Mouse (Mus musculus): ENCODE measurements around the gene Ilvbl. TPM values are rescaled to one million over a fixed set of nuclear protein-coding genes. Genes with fewer than 3 reads are reported as not detected.
"Not testable (repeated sequence)": the region's sequence is repeated elsewhere in the genome, so short reads cannot be mapped to it uniquely, and the experiment has no call there.

Gene Ilvbl
- 0.36 and 0.95 TPM in 2 replicates for polyA plus RNA-seq (2012)

GRCm38 (mm10) chr10:78574250-78575104 lies at the start of gene Ilvbl:
TSS of gene Ilvbl (plus strand) at chr10:78574346.
- H3K36me3 ChIP-seq (ENCODE audit: control insufficient read depth), result peaks cover 27% of the 10 kb centered on the region
- H3K27me3 ChIP-seq (ENCODE audit: control insufficient read depth), result peaks cover 6% of the 10 kb centered on the region; the same call in 1 of the 2 replicates
- no peak for TF ChIP-seq TAL1 (IDR thresholded peaks at IDR 0.05; ENCODE audit: low read length)
- peak; percentile 58; the same call in 1 of the 2 replicates for TF ChIP-seq GATA1 (IDR thresholded peaks at IDR 0.05; ENCODE audit: low read length)
- H3K9me3 ChIP-seq (ENCODE audit: control insufficient read depth, low read length), result no peaks in the 10 kb centered on the region
- H3K4me1 ChIP-seq (ENCODE audit: control insufficient read depth), result peaks cover 39% of the 10 kb centered on the region
- peak within 1 kb of the TSS; percentile 85 for H3K4me3 ChIP-seq (replicated peaks)

DNA sequence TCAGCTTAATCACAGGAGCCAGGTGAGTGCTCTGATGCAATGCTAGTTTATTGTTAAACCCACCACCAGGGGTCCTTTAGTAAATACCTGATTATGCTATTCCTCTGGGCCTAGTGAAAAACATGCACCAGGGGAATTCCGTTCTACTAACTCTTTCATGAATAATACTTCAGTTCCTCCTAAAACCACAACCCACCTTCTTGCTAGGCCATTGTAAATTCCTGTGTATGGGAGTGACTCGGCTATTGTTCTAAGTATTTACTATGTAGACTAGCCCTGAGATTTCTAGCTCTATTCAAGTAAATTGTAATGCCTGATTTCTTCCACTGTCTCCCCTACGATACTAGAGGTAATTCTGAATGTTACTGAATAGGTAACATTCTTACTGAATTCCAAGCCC lies 49.1 kb upstream of the Ilvbl start:
- H3K27me3 ChIP-seq (ENCODE audit: control insufficient read depth); H3K36me3 ChIP-seq (ENCODE audit: control insufficient read depth); H3K9me3 ChIP-seq (ENCODE audit: control insufficient read depth, low read length); H3K4me3 ChIP-seq (replicated peaks); H3K4me1 ChIP-seq (ENCODE audit: control insufficient read depth): not testable (repeated sequence)

DNA sequence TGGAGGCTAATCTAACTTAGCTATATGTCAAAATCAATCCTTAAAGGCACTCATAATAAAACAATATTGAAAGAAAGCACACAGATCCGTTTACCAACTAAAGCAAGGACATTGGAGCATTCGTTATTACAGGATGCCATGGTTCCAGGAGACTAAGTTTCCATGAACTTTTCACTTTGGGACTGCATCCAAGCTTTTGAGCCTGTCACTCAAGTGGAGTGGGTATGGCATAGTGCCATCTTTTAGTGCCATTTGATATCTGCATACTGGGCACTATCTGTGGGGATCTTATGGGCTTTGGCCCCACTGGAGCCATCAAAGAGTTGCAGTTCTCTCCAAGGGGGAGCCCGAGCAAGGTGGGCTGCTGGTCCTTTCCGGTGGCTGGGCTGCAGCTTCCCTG lies 48.6 kb upstream of the Ilvbl start:
- no peak for TF ChIP-seq GATA1 (IDR thresholded peaks at IDR 0.05; ENCODE audit: low read length)
- TF ChIP-seq TAL1 (IDR thresholded peaks at IDR 0.05; ENCODE audit: low read length), result no peak
- Histone ChIP-seq H3K4me3 (replicated peaks) (no peak overlapping the region), H3K27me3 (ENCODE audit: control insufficient read depth) (no peaks in the 10 kb centered on the region; the same call in 1 of the 2 replicates), H3K4me1 (ENCODE audit: control insufficient read depth) (no peaks in the 10 kb centered on the region), H3K9me3 (ENCODE audit: control insufficient read depth, low read length) (no peaks in the 10 kb centered on the region), H3K36me3 (ENCODE audit: control insufficient read depth) (no peaks in the 10 kb centered on the region)

DNA sequence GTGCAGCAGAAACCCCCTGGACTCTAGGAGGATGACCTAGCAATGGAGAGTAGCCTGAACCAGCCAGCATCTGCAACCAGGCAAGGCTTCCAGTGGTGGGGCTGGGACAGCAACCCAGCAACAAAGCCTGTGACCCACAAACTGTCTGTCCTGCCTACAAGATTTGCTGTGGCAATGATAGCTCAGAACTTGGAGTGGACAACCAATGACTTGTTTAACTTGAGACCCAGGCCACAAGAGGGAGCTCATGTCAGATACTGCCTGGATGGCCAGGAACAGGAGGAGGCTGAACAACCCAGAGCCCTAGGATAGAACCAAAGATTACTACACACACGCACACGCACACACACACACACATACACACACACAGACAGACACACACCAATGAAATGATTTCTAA lies 33.2 kb upstream of the Ilvbl start:
- Histone ChIP-seq H3K36me3 (ENCODE audit: control insufficient read depth) (no peaks in the 10 kb centered on the region), H3K9me3 (ENCODE audit: control insufficient read depth, low read length) (no peaks in the 10 kb centered on the region), H3K27me3 (ENCODE audit: control insufficient read depth) (no peaks in the 10 kb centered on the region; the same call in 1 of the 2 replicates), H3K4me1 (ENCODE audit: control insufficient read depth) (no peaks in the 10 kb centered on the region), H3K4me3 (replicated peaks) (no peak overlapping the region)
- TF ChIP-seq TAL1 (IDR thresholded peaks at IDR 0.05; ENCODE audit: low read length) (no peak), GATA1 (IDR thresholded peaks at IDR 0.05; ENCODE audit: low read length) (no peak)

GRCm38 (mm10) chr10:78565070-78565469 lies 9.1 kb upstream of the Ilvbl start:
- Histone ChIP-seq H3K27me3 (ENCODE audit: control insufficient read depth) (peaks cover 1% of the 10 kb centered on the region; the same call in 1 of the 2 replicates), H3K4me3 (replicated peaks) (no peak overlapping the region), H3K4me1 (ENCODE audit: control insufficient read depth) (no peaks in the 10 kb centered on the region), H3K36me3 (ENCODE audit: control insufficient read depth) (no peaks in the 10 kb centered on the region), H3K9me3 (ENCODE audit: control insufficient read depth, low read length) (no peaks in the 10 kb centered on the region)
- TF ChIP-seq GATA1 (IDR thresholded peaks at IDR 0.05; ENCODE audit: low read length), result no peak
- TF ChIP-seq TAL1 (IDR thresholded peaks at IDR 0.05; ENCODE audit: low read length), result no peak

GRCm38 (mm10) chr10:78569191-78569590 lies 5.0 kb upstream of the Ilvbl start:
- TF ChIP-seq TAL1 (IDR thresholded peaks at IDR 0.05; ENCODE audit: low read length) (no peak), GATA1 (IDR thresholded peaks at IDR 0.05; ENCODE audit: low read length) (no peak)

GRCm38 (mm10) chr10:78569686-78570085 lies 4.5 kb upstream of the Ilvbl start:
- Histone ChIP-seq H3K4me3 (replicated peaks) (no peak overlapping the region), H3K9me3 (ENCODE audit: control insufficient read depth, low read length) (no peaks in the 10 kb centered on the region), H3K27me3 (ENCODE audit: control insufficient read depth) (peaks cover 6% of the 10 kb centered on the region; the same call in 1 of the 2 replicates), H3K4me1 (ENCODE audit: control insufficient read depth) (peaks cover 12% of the 10 kb centered on the region), H3K36me3 (ENCODE audit: control insufficient read depth) (no peaks in the 10 kb centered on the region)
- TF ChIP-seq TAL1 (IDR thresholded peaks at IDR 0.05; ENCODE audit: low read length) (no peak), GATA1 (IDR thresholded peaks at IDR 0.05; ENCODE audit: low read length) (no peak)

More at GRCm38 (mm10) chr10:78569191-78569590, 5.0 kb upstream of the Ilvbl start:
- H3K36me3 ChIP-seq (ENCODE audit: control insufficient read depth), result no peaks in the 10 kb centered on the region
- peaks cover 7% of the 10 kb centered on the region for H3K4me1 ChIP-seq (ENCODE audit: control insufficient read depth)
- no peaks in the 10 kb centered on the region for H3K9me3 ChIP-seq (ENCODE audit: control insufficient read depth, low read length)
- no peak overlapping the region for H3K4me3 ChIP-seq (replicated peaks)
- H3K27me3 ChIP-seq (ENCODE audit: control insufficient read depth), result peaks cover 6% of the 10 kb centered on the region; the same call in 1 of the 2 replicates

- no peak for TF ChIP-seq TAL1 (IDR thresholded peaks at IDR 0.05; ENCODE audit: low read length)
- TF ChIP-seq GATA1 (IDR thresholded peaks at IDR 0.05; ENCODE audit: low read length), result no peak
- peaks cover 19% of the 10 kb centered on the region for H3K4me1 ChIP-seq (ENCODE audit: control insufficient read depth)
- H3K9me3 ChIP-seq (ENCODE audit: control insufficient read depth, low read length), result no peaks in the 10 kb centered on the region
- no peaks in the 10 kb centered on the region for H3K36me3 ChIP-seq (ENCODE audit: control insufficient read depth)
- H3K27me3 ChIP-seq (ENCODE audit: control insufficient read depth), result peaks cover 6% of the 10 kb centered on the region; the same call in 1 of the 2 replicates
- H3K4me3 ChIP-seq (replicated peaks), result no peak overlapping the region
Measured at GRCm38 (mm10) chr10:78570416-78570815, 3.7 kb upstream of the Ilvbl start.

DNA sequence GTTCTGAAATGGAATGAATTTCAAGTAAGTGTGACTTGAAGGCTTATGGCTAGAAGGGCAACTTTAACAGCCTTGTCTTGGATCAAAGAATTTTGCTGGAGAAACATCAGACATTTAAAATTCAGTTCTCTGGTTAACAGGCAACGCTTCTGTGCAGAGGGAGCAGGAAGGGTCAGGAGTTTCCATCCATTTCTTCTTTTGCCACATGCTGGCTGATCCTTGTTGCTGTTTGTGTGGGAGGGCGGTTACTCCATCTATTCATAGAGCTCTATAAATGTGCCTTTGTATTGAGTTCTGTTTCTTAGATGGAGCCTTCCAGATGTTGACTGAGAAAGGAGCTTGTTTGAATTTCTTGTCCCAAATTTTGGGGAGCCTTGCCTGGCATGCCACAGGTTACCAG lies 3.2 kb upstream of the Ilvbl start:
- TF ChIP-seq GATA1 (IDR thresholded peaks at IDR 0.05; ENCODE audit: low read length) (no peak), TAL1 (IDR thresholded peaks at IDR 0.05; ENCODE audit: low read length) (no peak)
- Histone ChIP-seq H3K36me3 (ENCODE audit: control insufficient read depth) (no peaks in the 10 kb centered on the region), H3K9me3 (ENCODE audit: control insufficient read depth, low read length) (no peaks in the 10 kb centered on the region), H3K27me3 (ENCODE audit: control insufficient read depth) (peaks cover 6% of the 10 kb centered on the region; the same call in 1 of the 2 replicates), H3K4me1 (ENCODE audit: control insufficient read depth) (peaks cover 24% of the 10 kb centered on the region), H3K4me3 (replicated peaks) (no peak overlapping the region)

All from erythroblast, embryonic 14.5 days (primary cell).